Mouse (Mus musculus): ENCODE results near the gene Eci2. TPM values are rescaled to one million over a fixed set of nuclear protein-coding genes. Genes with fewer than 3 reads are reported as not detected.

Eci2 gene
- total RNA-seq, 2 experiments from 2014 or later: 81.3 to 81.5 TPM

Other genes starting within 250 kb of the Eci2 start
- gene Prpf4b, start 151.8 kb downstream of the Eci2 start, total RNA-seq (2021): 10 to 100 TPM; 23.1 to 25.7 TPM
- gene Fam217a, start 102.8 kb downstream of the Eci2 start, total RNA-seq (2021): not detected
- not detected for gene 4933417A18Rik, start 102.7 kb downstream of the Eci2 start, total RNA-seq (2021)
- under 1 TPM; 0.66 to 0.83 TPM for gene Eci3, start 63.3 kb downstream of the Eci2 start, total RNA-seq (2021)